Mouse (Mus musculus): Measurements from ENCODE around the gene Dpp7.

Gene Dpp7

GRCm38 (mm10) chr2:25365091-25365761 is 9.1 kb upstream of the Dpp7 start, which contains the start of gene Uap1l1:
Uap1l1 (minus strand) TSS chr2:25365682.
- peak; percentile 79 for DNase-seq

- DNase-seq, result no peak
These were observed 8.6 kb upstream of the Dpp7 start for GRCm38 (mm10) chr2:25364761-25365090.

GRCm38 (mm10) chr2:25364313-25364712 is 8.2 kb upstream of the Dpp7 start:
- no peak for DNase-seq

GRCm38 (mm10) chr2:25363478-25364178 is 7.5 kb upstream of the Dpp7 start:
- no peak for DNase-seq

- no peak for DNase-seq
These were observed 3.7 kb upstream of the Dpp7 start for GRCm38 (mm10) chr2:25359848-25360247.

- no peak for DNase-seq
These were observed 616 bp downstream of the Dpp7 start for GRCm38 (mm10) chr2:25355419-25356066.

GRCm38 (mm10) chr2:25354211-25354610 is 1.9 kb downstream of the Dpp7 start:
- DNase-seq, result no peak

GRCm38 (mm10) chr2:25350701-25351100 is 5.5 kb downstream of the Dpp7 start:
- DNase-seq, result no peak

GRCm38 (mm10) chr2:25349499-25349898 is 6.7 kb downstream of the Dpp7 start:
- DNase-seq, result no peak

GRCm38 (mm10) chr2:25348162-25348561 is 8.0 kb downstream of the Dpp7 start:
- DNase-seq, result no peak

GRCm38 (mm10) chr2:25338303-25338702 is 17.9 kb downstream of the Dpp7 start:
- DNase-seq, result no peak

GRCm38 (mm10) chr2:25333569-25333968 is 22.6 kb downstream of the Dpp7 start:
- DNase-seq, result no peak

GRCm38 (mm10) chr2:25332286-25333160 is 23.6 kb downstream of the Dpp7 start, which contains the start of gene Man1b1:
Man1b1 (plus strand) TSS chr2:25332338.
- peak; percentile 99 for DNase-seq

- DNase-seq, result no peak
These were observed 24.7 kb downstream of the Dpp7 start for GRCm38 (mm10) chr2:25331470-25331869.

GRCm38 (mm10) chr2:25328440-25328839 is 27.7 kb downstream of the Dpp7 start:
- peak; percentile 75 for DNase-seq

- DNase-seq, result no peak
These were observed 30.1 kb downstream of the Dpp7 start for GRCm38 (mm10) chr2:25326036-25326435.

- no peak for DNase-seq
These were observed 36.1 kb downstream of the Dpp7 start for GRCm38 (mm10) chr2:25320084-25320483.

- DNase-seq, result peak; percentile 90
These were observed 37.0 kb downstream of the Dpp7 start, which contains the start of gene Grin1 for GRCm38 (mm10) chr2:25318971-25319773. Grin1 (minus strand) TSS chr2:25319187.

GRCm38 (mm10) chr2:25318119-25318966 is 37.8 kb downstream of the Dpp7 start:
- DNase-seq, result peak; percentile 9

- DNase-seq, result no peak
These were observed 44.7 kb downstream of the Dpp7 start for GRCm38 (mm10) chr2:25311491-25311891.

GRCm38 (mm10) chr2:25310969-25311368 is 45.2 kb downstream of the Dpp7 start:
- no peak for DNase-seq
